Mouse (Mus musculus) E14TG2a.4 (cell line): Measurements from ENCODE around the gene Caskin1.
A peak's percentile ranks its signal among the peaks of the same experiment; 100 is the strongest.

Source experiments
- CTCF ChIP-seq: conservative IDR thresholded peaks from 2 replicates; pipeline ENCODE4 v1.5.1; 2014; ENCODE audit warnings: low read length
- NANOG ChIP-seq: IDR thresholded peaks from 2 replicates; pipeline ENCODE4 v1.6.1; 2014; ENCODE audit warnings: borderline replicate concordance, low read length, mixed read lengths
- POU5F1 ChIP-seq: IDR thresholded peaks from 2 replicates; pipeline ENCODE4 v1.6.1; 2014; ENCODE audit warnings: low read length, borderline replicate concordance

- TF ChIP-seq NANOG (no peak), CTCF (peak; percentile 55), POU5F1 (no peak)
Measured at GRCm38 (mm10) chr17:24494627-24495335, 6.4 kb downstream of the Caskin1 start.
